Mouse (Mus musculus) adrenal gland, postnatal 10 days (tissue): Measurements from ENCODE around the gene Aqp1. TPM values are rescaled to one million over a fixed set of nuclear protein-coding genes. Genes with fewer than 3 reads are reported as not detected.

Experiments
- microRNA-seq: library from miRNA; unstranded; fragments of <30 nt; microRNA quantifications from one replicate; pipeline ENCODE4 v1.2.0, GENCODE M21; 2021
- total RNA-seq, 2 experiments: library from RNA; stranded (reverse); gene quantifications; 2 replicates each; pipeline ENCODE4 v1.2.3; 2021

Gene Aqp1
- total RNA-seq, 2 experiments from 2014 or later: 190 to 302 TPM

Small RNA genes within 50 kb of the gene (microRNA-seq; reads per million reads assigned to microRNA genes)
- not detected for gene Gm25458

Other genes with a start within 250 kb of the Aqp1 start
- 1 to 10 TPM in 1 of 2 experiments, under 1 TPM in 1; 0.33 to 2.0 TPM for gene Crhr2, start 203.4 kb upstream of the Aqp1 start, total RNA-seq
- 1 to 10 TPM; 6.3 to 7.2 TPM for gene Inmt, start 161.4 kb upstream of the Aqp1 start, total RNA-seq
- 1 to 10 TPM; 4.5 to 6.6 TPM for gene Mindy4, start 133.0 kb upstream of the Aqp1 start, total RNA-seq
- gene Ghrhr, start 39.9 kb downstream of the Aqp1 start, total RNA-seq: not detected
- gene Adcyap1r1, start 115.5 kb downstream of the Aqp1 start, total RNA-seq: 10 to 100 TPM; 28.8 to 37.0 TPM